Mouse (Mus musculus): ENCODE results near the gene Eci2. TPM values are rescaled to one million over a fixed set of nuclear protein-coding genes. Genes with fewer than 3 reads are reported as not detected.
A peak's percentile ranks its signal among the peaks of the same experiment; 100 is the strongest.
"Not testable (repeated sequence)": the region's sequence is repeated elsewhere in the genome, so short reads cannot be mapped to it uniquely, and the experiment has no call there.

Gene Eci2
- polyA plus RNA-seq, 1 experiment: 61.1 TPM

DNA sequence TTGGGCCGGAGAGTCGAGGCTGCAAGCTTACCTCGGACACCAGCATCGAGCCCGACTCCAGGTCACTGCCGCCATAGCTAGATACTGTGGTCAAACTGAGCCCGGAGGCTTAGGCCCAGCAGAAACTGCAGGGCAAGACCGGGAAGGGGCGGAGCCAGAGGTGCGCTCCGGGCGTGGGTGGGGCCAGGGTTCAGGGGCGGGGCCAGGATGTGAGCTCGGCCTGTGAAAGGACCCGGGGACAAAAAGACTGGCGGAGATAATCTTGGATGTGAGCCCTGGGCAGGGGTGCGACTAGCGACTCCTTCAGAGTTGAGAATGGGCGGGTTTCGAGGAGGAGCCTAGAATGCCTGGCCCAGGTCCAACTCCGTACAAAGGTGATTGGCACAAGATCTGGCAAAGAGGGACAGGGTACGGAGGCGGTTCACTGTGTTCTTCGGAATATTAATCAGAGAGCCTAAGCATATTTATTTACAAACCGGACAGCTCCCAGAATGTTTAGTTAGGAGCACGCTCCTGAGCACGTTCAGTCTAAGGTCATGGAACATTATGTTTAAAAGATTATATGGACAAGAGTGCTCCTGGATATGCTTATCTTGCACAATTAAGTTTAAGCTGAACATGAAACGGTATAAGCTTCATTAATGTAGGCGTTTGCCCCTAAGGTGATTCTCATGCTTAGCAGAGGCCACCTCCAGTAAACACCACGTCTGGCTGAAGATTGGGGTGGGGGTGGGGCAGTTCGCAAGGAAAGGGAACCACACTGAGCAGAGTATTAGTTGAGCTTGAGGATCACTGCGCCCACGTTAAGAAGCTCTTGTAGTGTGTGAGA lies 32.7 kb downstream of the Eci2 start:
- TF ChIP-seq CTCF (IDR thresholded peaks at IDR 0.05; ENCODE audit: extremely low read depth, insufficient read depth, low read length) (no peak), POLR2A (IDR thresholded peaks at IDR 0.05; ENCODE audit: extremely low read depth, insufficient read depth, low read length) (peak; percentile 56)
- peak overlapping the region; percentile 94 for H3K27ac ChIP-seq (ENCODE audit: insufficient read depth, low read length)
- peak overlapping the region; percentile 81 for H3K4me3 ChIP-seq (ENCODE audit: insufficient read depth, low read length)
- H3K4me1 ChIP-seq (ENCODE audit: control insufficient read depth, insufficient read depth, low read length): no peaks in the 10 kb centered on the region; the same call in 1 of the 2 replicates

DNA sequence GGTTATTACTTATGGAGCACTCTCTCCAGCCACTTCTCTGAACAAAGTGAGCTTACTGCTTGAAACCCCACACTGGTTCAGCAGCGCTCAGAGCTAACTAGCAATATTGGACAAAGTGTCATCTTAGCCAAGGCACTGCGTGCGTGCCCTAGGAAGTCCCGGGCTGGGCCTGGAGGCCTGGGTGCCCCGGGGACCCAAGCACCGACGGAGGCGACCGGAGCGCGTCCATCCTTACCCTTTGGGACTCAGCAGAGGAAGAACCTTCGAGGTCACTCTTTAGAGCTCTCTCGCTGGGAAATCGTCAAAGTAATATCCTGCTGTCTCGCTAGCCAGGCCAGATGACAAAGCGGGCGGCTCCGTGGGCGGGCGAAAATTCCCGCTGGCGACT lies 33.3 kb downstream of the Eci2 start:
- Histone ChIP-seq H3K4me1 (ENCODE audit: control insufficient read depth, insufficient read depth, low read length) (no peaks in the 10 kb centered on the region; the same call in 1 of the 2 replicates), H3K27ac (ENCODE audit: insufficient read depth, low read length) (peak overlapping the region; percentile 94), H3K4me3 (ENCODE audit: insufficient read depth, low read length) (peak overlapping the region; percentile 81)
- no peak for TF ChIP-seq POLR2A (IDR thresholded peaks at IDR 0.05; ENCODE audit: extremely low read depth, insufficient read depth, low read length)
- TF ChIP-seq CTCF (IDR thresholded peaks at IDR 0.05; ENCODE audit: extremely low read depth, insufficient read depth, low read length): no peak

DNA sequence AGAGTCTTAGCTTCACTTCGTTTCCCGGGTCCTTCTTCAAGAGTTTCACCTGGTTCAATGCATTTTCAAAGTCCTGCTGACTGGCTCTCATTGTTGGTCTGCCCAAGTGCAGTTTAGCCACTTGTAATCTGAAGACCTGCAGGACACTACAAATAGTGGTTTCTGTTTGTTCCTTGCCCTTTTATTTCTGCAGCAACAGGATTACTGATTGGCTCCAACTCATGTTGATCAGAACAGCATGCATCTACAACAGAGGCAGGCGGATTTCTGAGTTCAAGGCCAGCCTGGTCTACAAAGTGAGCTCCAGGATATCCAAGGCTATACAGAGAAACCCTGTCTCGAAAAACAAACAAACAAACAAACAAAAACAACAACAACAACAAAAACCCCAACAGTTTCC lies 33.8 kb downstream of the Eci2 start:
- peak overlapping the region; percentile 81 for H3K4me3 ChIP-seq (ENCODE audit: insufficient read depth, low read length)
- TF ChIP-seq CTCF (IDR thresholded peaks at IDR 0.05; ENCODE audit: extremely low read depth, insufficient read depth, low read length) (no peak), POLR2A (IDR thresholded peaks at IDR 0.05; ENCODE audit: extremely low read depth, insufficient read depth, low read length) (no peak)
- no peak overlapping the region for H3K27ac ChIP-seq (ENCODE audit: insufficient read depth, low read length)
- H3K4me1 ChIP-seq (ENCODE audit: control insufficient read depth, insufficient read depth, low read length): no peaks in the 10 kb centered on the region; the same call in 1 of the 2 replicates

DNA sequence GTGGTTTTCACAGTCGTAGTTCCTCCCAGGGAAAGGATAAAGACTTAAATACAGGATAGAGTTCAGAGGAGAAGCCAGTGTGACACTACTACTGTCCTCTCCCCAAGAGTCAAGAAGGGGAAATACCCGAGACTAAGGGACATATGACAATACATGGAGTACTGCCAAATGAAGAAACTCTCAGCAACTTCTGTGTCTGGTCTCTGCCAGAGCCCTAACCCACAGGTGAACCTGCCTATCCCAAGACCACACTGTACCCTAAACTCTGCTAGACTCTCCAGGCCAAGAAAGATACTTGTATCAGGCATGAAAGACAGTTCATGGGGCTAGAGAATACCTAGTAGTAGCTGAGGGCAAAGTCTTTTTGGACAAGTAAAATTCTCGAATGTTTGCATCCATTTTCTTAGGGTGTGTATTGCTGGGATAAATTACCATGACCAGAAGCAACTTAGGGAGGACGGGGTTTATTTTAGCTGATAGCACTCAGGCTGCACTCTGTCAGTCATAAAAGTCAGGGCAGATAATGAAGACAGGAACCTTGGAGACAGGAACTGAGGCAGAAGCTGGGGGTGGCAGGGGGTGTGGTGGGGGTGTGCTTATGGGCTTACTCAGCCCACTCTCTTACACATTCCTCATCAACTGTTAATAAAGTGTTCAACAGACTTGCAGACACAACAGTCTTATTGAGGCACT lies 35.2 kb downstream of the Eci2 start:
- no peak overlapping the region for H3K4me3 ChIP-seq (ENCODE audit: insufficient read depth, low read length)
- TF ChIP-seq CTCF (IDR thresholded peaks at IDR 0.05; ENCODE audit: extremely low read depth, insufficient read depth, low read length) (no peak), POLR2A (IDR thresholded peaks at IDR 0.05; ENCODE audit: extremely low read depth, insufficient read depth, low read length) (no peak)
- no peak overlapping the region for H3K27ac ChIP-seq (ENCODE audit: insufficient read depth, low read length)
- no peaks in the 10 kb centered on the region; the same call in 1 of the 2 replicates for H3K4me1 ChIP-seq (ENCODE audit: control insufficient read depth, insufficient read depth, low read length)

DNA sequence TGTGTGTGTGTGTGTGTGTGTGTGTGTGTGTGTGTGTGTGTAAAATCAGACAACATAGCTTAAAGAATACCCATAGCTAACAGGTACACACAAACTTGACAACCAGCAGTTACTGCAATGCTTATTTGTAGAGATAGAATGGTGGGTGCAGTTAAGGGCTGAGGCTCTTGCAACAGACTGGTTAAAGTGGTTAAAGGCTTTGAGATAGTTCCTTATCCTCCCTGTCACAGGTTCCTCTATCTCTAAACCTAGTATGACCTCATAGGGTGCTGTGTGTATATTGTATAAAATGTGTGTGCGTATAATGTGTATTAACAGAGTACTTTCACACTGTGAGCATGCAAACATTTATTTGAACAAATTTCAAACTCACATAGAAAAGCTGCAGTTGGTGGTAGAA lies 43.4 kb downstream of the Eci2 start:
- H3K27ac ChIP-seq (ENCODE audit: insufficient read depth, low read length); H3K4me1 ChIP-seq (ENCODE audit: control insufficient read depth, insufficient read depth, low read length); H3K4me3 ChIP-seq (ENCODE audit: insufficient read depth, low read length): not testable (repeated sequence)

DNA sequence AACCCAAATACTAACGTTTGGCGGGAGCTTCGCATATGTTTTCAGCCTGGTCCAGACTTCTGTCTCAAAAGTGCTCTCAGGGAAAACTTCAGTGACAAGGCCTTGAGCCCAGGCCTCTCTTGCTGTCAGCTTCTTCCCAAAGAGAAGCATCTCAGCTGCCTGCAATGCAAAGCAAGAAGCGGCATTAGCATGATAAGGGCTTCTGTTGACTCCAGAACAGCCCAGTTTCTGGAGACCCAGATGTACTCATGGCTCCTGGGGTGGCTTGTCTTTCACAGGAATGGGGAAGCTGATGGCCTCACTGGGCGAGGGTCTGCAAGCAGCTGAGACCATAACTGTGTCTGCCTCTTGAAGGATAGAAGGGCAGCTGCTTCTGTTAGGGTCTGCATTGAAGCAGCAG lies 48.3 kb downstream of the Eci2 start:
- not testable (repeated sequence) for H3K27ac ChIP-seq (ENCODE audit: insufficient read depth, low read length); H3K4me3 ChIP-seq (ENCODE audit: insufficient read depth, low read length); H3K4me1 ChIP-seq (ENCODE audit: control insufficient read depth, insufficient read depth, low read length)

DNA sequence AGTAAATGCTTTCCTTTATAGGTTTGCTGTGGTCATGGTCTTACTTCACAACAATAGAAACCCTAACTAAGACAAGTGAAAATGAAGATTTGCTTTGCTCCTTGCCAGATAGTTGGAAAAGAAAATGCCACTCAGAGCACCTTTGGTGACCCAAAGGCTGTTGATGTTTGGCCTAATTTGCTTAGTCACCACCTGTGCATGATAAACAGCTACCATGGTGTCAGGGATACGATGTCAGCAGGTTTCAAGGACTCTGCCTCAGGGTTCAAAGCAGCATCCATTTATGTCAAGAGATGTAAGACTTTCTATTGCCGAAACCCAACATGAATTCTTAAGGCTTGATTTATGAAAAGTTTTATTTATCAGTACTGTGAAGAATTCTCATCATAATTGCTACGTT lies 49.5 kb downstream of the Eci2 start:
- TF ChIP-seq CTCF (IDR thresholded peaks at IDR 0.05; ENCODE audit: extremely low read depth, insufficient read depth, low read length) (no peak), POLR2A (IDR thresholded peaks at IDR 0.05; ENCODE audit: extremely low read depth, insufficient read depth, low read length) (no peak)
- Histone ChIP-seq H3K4me1 (ENCODE audit: control insufficient read depth, insufficient read depth, low read length) (no peaks in the 10 kb centered on the region), H3K4me3 (ENCODE audit: insufficient read depth, low read length) (no peak overlapping the region), H3K27ac (ENCODE audit: insufficient read depth, low read length) (no peak overlapping the region)

DNA sequence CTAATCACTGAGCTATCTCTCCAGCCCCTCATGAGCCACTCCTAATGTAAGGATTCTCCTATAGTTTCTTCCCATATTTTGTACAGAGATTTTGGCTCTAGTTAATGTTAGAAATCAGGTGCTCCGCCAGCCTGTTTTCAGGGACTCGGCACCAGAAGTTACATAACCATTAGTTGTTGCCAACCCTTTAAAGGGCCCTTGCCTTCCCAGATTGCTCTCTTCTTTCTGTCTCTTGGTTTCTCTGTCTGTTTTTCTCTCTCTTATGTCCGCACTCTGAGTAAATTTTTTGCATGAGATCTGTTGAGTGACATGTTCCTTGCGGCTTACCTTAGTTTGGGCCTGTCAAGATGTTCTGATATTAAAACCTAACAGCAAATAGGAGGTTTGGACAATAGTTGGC lies 50.8 kb downstream of the Eci2 start:
- no peak overlapping the region for H3K4me3 ChIP-seq (ENCODE audit: insufficient read depth, low read length)

DNA sequence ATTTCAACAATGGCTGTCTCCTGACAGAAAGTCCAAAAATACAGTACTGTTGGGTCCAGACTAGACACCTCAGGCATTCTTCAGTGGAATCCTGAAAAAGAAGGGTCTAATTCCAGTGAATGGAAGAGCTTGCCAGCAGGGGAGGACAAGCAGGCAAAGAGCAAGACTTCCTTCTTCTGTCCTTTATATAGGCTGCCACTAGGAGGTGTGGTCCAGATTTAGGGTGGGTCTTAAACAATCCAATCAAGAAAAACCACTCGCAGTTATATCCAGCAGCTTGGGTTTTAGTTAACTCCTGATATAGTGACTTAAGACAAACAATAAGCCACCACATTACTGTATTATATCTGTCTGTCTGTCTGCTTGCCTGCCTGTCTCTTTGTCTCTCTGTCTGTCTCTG lies 53.1 kb downstream of the Eci2 start:
- TF ChIP-seq CTCF (IDR thresholded peaks at IDR 0.05; ENCODE audit: extremely low read depth, insufficient read depth, low read length) (no peak), POLR2A (IDR thresholded peaks at IDR 0.05; ENCODE audit: extremely low read depth, insufficient read depth, low read length) (no peak)
- Histone ChIP-seq H3K4me1 (ENCODE audit: control insufficient read depth, insufficient read depth, low read length) (no peaks in the 10 kb centered on the region), H3K27ac (ENCODE audit: insufficient read depth, low read length) (no peak overlapping the region), H3K4me3 (ENCODE audit: insufficient read depth, low read length) (no peak overlapping the region)

More for the DNA sequence above, 50.8 kb downstream of the Eci2 start:
- no peaks in the 10 kb centered on the region for H3K4me1 ChIP-seq (ENCODE audit: control insufficient read depth, insufficient read depth, low read length)
- TF ChIP-seq CTCF (IDR thresholded peaks at IDR 0.05; ENCODE audit: extremely low read depth, insufficient read depth, low read length): no peak
- H3K27ac ChIP-seq (ENCODE audit: insufficient read depth, low read length): no peak overlapping the region

DNA sequence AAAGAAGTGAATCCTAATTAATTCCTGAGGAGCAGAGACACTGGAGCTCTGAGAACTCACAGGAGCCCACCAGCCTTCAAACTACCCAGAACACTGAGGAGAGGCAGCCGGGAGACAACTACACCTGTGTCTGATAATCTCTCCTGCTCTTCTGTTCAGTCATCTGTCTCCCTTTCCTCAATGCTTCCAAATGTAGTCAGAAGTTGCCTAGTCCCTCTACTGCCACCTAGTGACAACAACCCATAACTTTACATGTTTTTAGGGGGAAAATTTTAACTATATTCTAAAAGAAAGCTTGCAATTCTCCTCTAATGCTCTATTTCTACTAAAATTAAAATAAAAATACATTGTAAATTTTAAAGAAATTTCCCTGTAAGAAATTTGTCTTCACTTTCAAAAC lies 53.7 kb downstream of the Eci2 start:
- TF ChIP-seq CTCF (IDR thresholded peaks at IDR 0.05; ENCODE audit: extremely low read depth, insufficient read depth, low read length) (peak; percentile 15; the same call in 1 of the 2 replicates), POLR2A (IDR thresholded peaks at IDR 0.05; ENCODE audit: extremely low read depth, insufficient read depth, low read length) (no peak)

DNA sequence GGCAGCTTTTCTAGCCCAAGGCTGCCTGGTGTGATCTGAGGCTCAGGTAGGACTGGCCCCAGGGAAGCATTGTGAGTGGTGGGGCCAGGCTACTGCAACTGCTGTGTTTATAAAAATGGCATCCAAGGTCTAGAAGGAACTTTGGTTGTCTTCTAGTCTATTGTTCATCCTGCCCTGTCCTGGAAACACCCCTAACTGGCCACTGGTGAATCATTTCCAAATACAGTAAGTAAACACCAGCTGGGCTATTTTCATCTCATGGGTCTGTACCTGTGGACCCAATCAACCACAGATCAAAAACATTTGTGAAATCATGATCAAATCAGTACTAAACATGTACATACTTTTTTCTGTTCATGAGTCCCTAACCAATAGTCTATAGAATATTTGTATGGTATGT lies 54.4 kb downstream of the Eci2 start:
- not testable (repeated sequence) for H3K27ac ChIP-seq (ENCODE audit: insufficient read depth, low read length); H3K4me1 ChIP-seq (ENCODE audit: control insufficient read depth, insufficient read depth, low read length); H3K4me3 ChIP-seq (ENCODE audit: insufficient read depth, low read length)

More for the DNA sequence above, 53.7 kb downstream of the Eci2 start:
- H3K4me1 ChIP-seq (ENCODE audit: control insufficient read depth, insufficient read depth, low read length): no peaks in the 10 kb centered on the region
- no peak overlapping the region for H3K4me3 ChIP-seq (ENCODE audit: insufficient read depth, low read length)
- no peak overlapping the region for H3K27ac ChIP-seq (ENCODE audit: insufficient read depth, low read length)

DNA sequence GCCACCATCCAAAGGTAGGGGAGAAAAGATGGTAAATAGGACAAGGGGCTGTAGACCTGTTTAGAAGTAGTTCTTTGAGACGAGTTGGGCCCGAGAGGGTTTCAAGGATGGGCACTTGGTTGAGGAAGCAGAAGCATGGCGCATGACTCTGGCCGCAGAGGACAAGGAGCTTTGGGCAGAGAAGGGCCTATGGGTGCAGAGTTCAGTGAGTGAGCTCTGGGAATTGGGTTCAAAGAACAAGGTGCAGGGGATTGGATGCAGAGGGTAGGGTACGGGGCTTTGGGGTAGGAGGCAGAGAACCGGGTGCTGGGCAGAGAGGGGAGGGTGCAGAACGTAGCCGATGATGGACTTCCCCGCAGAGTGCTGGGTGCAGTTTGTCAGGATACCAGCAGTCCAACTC lies 61.2 kb downstream of the Eci2 start:
- not testable (repeated sequence) for H3K4me1 ChIP-seq (ENCODE audit: control insufficient read depth, insufficient read depth, low read length); H3K4me3 ChIP-seq (ENCODE audit: insufficient read depth, low read length); H3K27ac ChIP-seq (ENCODE audit: insufficient read depth, low read length)
